Mouse (Mus musculus): ENCODE measurements at regions not wholly inside any gene's neighbourhood (a gene's known extent, or its start where the extent isn't known, plus 50 kb on each side); places are given as distances from the start of the nearest gene placed in this dataset.
"Not testable (repeated sequence)": the region's sequence is repeated elsewhere in the genome, so short reads cannot be mapped to it uniquely, and the experiment has no call there.

DNA sequence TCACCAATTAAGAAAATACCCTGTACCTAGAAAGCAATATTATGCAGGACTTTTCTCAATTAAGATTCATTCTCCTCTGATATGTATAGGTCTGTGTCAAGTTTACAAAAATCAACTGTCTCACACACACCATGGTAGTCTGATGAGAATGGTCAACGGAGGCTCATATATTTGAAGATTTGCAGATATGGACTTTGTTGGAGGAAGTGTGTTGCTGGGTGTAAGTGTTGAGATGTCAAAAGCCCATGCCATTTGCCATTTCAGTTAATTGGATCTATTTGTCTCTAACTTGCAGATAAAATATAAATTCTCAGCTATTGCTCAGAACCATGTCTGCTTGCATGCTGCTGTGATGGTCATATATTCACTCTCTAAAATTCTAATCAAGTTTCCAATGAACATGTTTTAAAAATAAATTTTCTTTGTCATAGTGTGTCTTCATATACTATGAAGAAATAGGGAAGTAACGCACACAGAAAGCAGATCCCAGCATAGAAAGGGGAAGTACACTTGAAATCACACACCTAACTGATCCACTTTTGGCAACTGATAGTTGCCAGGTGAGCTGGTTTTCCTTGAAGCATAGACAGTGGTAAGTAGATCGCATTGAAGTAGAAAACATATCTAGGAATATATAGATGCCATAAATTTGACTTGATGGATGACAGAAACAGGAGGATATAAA, 326.4 kb downstream of the Gm11232 start:
- Histone ChIP-seq H3K27me3 (ENCODE audit: control insufficient read depth, insufficient read depth, low read length) (no peaks in the 10 kb centered on the region), H3K4me2 (replicated peaks; ENCODE audit: low read depth, low read length, severe bottlenecking) (no peak overlapping the region), H3K27ac (replicated peaks; ENCODE audit: low read depth, low read length) (no peak overlapping the region), H3K9ac (ENCODE audit: low read depth, low read length, severe bottlenecking) (no peak overlapping the region), H3K4me3 (replicated peaks; ENCODE audit: low read length) (no peak overlapping the region), H3K36me3 (ENCODE audit: control insufficient read depth, insufficient read depth, low read length) (no peaks in the 10 kb centered on the region), H3K4me1 (ENCODE audit: control insufficient read depth, insufficient read depth, low read length) (peaks cover 4% of the 10 kb centered on the region; the same call in 1 of the 2 replicates), H3K9me3 (ENCODE audit: control insufficient read depth, low read length) (no peaks in the 10 kb centered on the region)
- no peak for TF ChIP-seq POLR2A (IDR thresholded peaks at IDR 0.05; ENCODE audit: borderline replicate concordance, extremely low read depth, insufficient read depth, insufficient read length)
- WGBS: 93% methylated on average over 3 of the region's 3 CpGs
- no peak for DNase-seq (ENCODE audit: low spot score)
- no peak for ATAC-seq (ENCODE audit: low FRiP score, low read depth)

DNA sequence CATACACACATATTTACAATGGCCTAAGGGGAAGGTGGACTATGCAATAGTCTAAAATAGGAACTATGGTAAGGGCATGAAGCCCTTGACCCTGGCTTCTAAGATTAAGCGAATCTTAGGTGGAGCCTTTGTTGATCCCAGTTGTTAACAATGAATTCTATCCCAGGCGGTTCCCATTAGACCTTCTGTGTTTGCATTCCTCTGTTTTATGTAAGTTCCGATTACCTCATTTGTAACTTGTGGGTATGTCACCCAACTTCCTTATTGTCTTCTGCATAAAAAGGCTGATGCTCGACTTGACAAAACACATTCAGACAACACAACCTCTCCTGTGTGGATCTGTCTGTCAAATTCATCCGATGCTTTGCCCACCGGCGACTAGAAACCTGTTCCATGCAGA, 335.6 kb downstream of the Gm11232 start:
- not testable (repeated sequence) for ATAC-seq (ENCODE audit: low FRiP score, low read depth); DNase-seq (ENCODE audit: low spot score); H3K9ac ChIP-seq (ENCODE audit: low read depth, low read length, severe bottlenecking); H3K4me1 ChIP-seq (ENCODE audit: control insufficient read depth, insufficient read depth, low read length); H3K9me3 ChIP-seq (ENCODE audit: control insufficient read depth, low read length); H3K4me3 ChIP-seq (replicated peaks; ENCODE audit: low read length); H3K27me3 ChIP-seq (ENCODE audit: control insufficient read depth, insufficient read depth, low read length); H3K27ac ChIP-seq (replicated peaks; ENCODE audit: low read depth, low read length); H3K4me2 ChIP-seq (replicated peaks; ENCODE audit: low read depth, low read length, severe bottlenecking); H3K36me3 ChIP-seq (ENCODE audit: control insufficient read depth, insufficient read depth, low read length)
- WGBS: 89% methylated on average over 7 of the region's 7 CpGs

DNA sequence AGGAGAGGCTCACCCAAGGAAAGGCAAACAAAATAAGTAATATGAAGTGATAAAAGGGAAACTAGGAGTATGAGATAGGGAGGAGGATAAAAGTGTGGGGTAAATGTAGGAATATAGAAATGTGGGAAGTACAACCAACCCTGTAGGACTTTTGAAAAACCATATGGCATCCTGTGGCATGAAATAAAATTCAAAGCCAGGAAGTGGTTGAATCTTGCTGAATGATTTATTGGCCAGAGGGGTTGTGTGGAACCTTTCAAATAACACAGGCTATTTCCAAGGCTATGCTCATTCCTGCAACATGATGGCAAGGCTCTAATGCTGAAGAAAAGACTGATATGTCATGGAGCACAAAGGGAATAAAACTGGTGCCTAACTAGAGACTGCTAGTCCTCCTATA, 347.9 kb downstream of the Gm11232 start:
- no peaks in the 10 kb centered on the region for H3K9me3 ChIP-seq (ENCODE audit: control insufficient read depth, low read length)
- TF ChIP-seq POLR2A (IDR thresholded peaks at IDR 0.05; ENCODE audit: borderline replicate concordance, extremely low read depth, insufficient read depth, insufficient read length): no peak
- no peak for ATAC-seq (ENCODE audit: low FRiP score, low read depth)

DNA sequence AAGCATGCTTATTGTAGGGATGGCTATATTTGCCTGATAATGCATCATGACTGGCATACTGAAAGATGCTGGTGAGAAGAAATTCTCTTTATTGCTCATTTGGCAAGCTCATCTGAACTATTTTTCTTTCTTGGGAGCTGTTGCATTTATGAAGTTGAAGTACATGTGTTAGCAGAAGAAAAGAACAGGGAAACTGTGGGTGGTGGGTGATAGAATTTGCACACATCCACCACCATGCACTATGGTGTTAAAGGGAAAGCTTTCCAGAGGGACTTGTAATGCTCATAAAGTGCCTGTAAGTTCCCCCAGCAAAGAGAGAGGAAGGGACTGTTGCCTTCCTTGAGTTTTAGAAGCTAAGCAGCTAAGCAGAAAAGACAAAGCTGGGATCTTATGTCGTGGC, 367.3 kb downstream of the Gm11232 start:
- DNase-seq (ENCODE audit: low spot score) (no peak), ATAC-seq (ENCODE audit: low FRiP score, low read depth) (no peak)
- no peak for TF ChIP-seq POLR2A (IDR thresholded peaks at IDR 0.05; ENCODE audit: borderline replicate concordance, extremely low read depth, insufficient read depth, insufficient read length)
- Histone ChIP-seq H3K9me3 (ENCODE audit: control insufficient read depth, low read length) (no peaks in the 10 kb centered on the region), H3K4me3 (replicated peaks; ENCODE audit: low read length) (no peak overlapping the region), H3K4me1 (ENCODE audit: control insufficient read depth, insufficient read depth, low read length) (no peaks in the 10 kb centered on the region), H3K27me3 (ENCODE audit: control insufficient read depth, insufficient read depth, low read length) (no peaks in the 10 kb centered on the region), H3K9ac (ENCODE audit: low read depth, low read length, severe bottlenecking) (no peak overlapping the region), H3K4me2 (replicated peaks; ENCODE audit: low read depth, low read length, severe bottlenecking) (no peak overlapping the region), H3K27ac (replicated peaks; ENCODE audit: low read depth, low read length) (no peak overlapping the region), H3K36me3 (ENCODE audit: control insufficient read depth, insufficient read depth, low read length) (no peaks in the 10 kb centered on the region)
- WGBS: 97% methylated on average over 1 of the region's 1 CpGs

More for the DNA sequence above, 347.9 kb downstream of the Gm11232 start:
- H3K9ac ChIP-seq (ENCODE audit: low read depth, low read length, severe bottlenecking): no peak overlapping the region
- no peak overlapping the region for H3K27ac ChIP-seq (replicated peaks; ENCODE audit: low read depth, low read length)
- no peaks in the 10 kb centered on the region for H3K36me3 ChIP-seq (ENCODE audit: control insufficient read depth, insufficient read depth, low read length)
- no peak overlapping the region for H3K4me2 ChIP-seq (replicated peaks; ENCODE audit: low read depth, low read length, severe bottlenecking)
- no peaks in the 10 kb centered on the region for H3K4me1 ChIP-seq (ENCODE audit: control insufficient read depth, insufficient read depth, low read length)
- DNase-seq (ENCODE audit: low spot score): no peak
- H3K4me3 ChIP-seq (replicated peaks; ENCODE audit: low read length): no peak overlapping the region
- H3K27me3 ChIP-seq (ENCODE audit: control insufficient read depth, insufficient read depth, low read length): no peaks in the 10 kb centered on the region

GRCm38 (mm10) chr4:71369276-71369675, 388.5 kb downstream of the Gm11232 start:
- ATAC-seq (ENCODE audit: low FRiP score, low read depth) (no peak), DNase-seq (ENCODE audit: low spot score) (no peak)
- no peak overlapping the region for H3K9ac ChIP-seq (ENCODE audit: low read depth, low read length, severe bottlenecking)
- no peaks in the 10 kb centered on the region for H3K27me3 ChIP-seq (ENCODE audit: control insufficient read depth, insufficient read depth, low read length)
- H3K4me1 ChIP-seq (ENCODE audit: control insufficient read depth, insufficient read depth, low read length): no peaks in the 10 kb centered on the region
- H3K27ac ChIP-seq (replicated peaks; ENCODE audit: low read depth, low read length): no peak overlapping the region
- H3K36me3 ChIP-seq (ENCODE audit: control insufficient read depth, insufficient read depth, low read length): no peaks in the 10 kb centered on the region
- H3K4me3 ChIP-seq (replicated peaks; ENCODE audit: low read length): no peak overlapping the region
- 87% methylated on average over 5 of the region's 5 CpGs for WGBS
- no peaks in the 10 kb centered on the region for H3K9me3 ChIP-seq (ENCODE audit: control insufficient read depth, low read length)
- TF ChIP-seq POLR2A (IDR thresholded peaks at IDR 0.05; ENCODE audit: borderline replicate concordance, extremely low read depth, insufficient read depth, insufficient read length): no peak
- H3K4me2 ChIP-seq (replicated peaks; ENCODE audit: low read depth, low read length, severe bottlenecking): no peak overlapping the region

GRCm38 (mm10) chr4:71363761-71364160, 394.0 kb downstream of the Gm11232 start:
- 72% methylated on average over 1 of the region's 1 CpGs for WGBS
- DNase-seq (ENCODE audit: low spot score): no peak

More at GRCm38 (mm10) chr4:71363761-71364160, 394.0 kb downstream of the Gm11232 start:
- H3K36me3 ChIP-seq (ENCODE audit: control insufficient read depth, insufficient read depth, low read length): no peaks in the 10 kb centered on the region
- no peak overlapping the region for H3K27ac ChIP-seq (replicated peaks; ENCODE audit: low read depth, low read length)
- H3K9me3 ChIP-seq (ENCODE audit: control insufficient read depth, low read length): no peaks in the 10 kb centered on the region
- no peak for ATAC-seq (ENCODE audit: low FRiP score, low read depth)
- no peak overlapping the region for H3K4me3 ChIP-seq (replicated peaks; ENCODE audit: low read length)
- H3K4me2 ChIP-seq (replicated peaks; ENCODE audit: low read depth, low read length, severe bottlenecking): no peak overlapping the region
- no peak for TF ChIP-seq POLR2A (IDR thresholded peaks at IDR 0.05; ENCODE audit: borderline replicate concordance, extremely low read depth, insufficient read depth, insufficient read length)
- H3K4me1 ChIP-seq (ENCODE audit: control insufficient read depth, insufficient read depth, low read length): no peaks in the 10 kb centered on the region
- no peak overlapping the region for H3K9ac ChIP-seq (ENCODE audit: low read depth, low read length, severe bottlenecking)
- no peaks in the 10 kb centered on the region for H3K27me3 ChIP-seq (ENCODE audit: control insufficient read depth, insufficient read depth, low read length)
